Mouse (Mus musculus) G1E (cell line): ENCODE results near the gene Sv2a. TPM values are rescaled to one million over a fixed set of nuclear protein-coding genes. Genes with fewer than 3 reads are reported as not detected.
"Not testable (repeated sequence)": the region's sequence is repeated elsewhere in the genome, so short reads cannot be mapped to it uniquely, and the experiment has no call there.

ENCODE experiments used
- ATAC-seq: 2 replicates; pipeline ENCODE4 v1.8.0; 2016; ENCODE audit warnings: mild to moderate bottlenecking; ENCODE audit not compliant: insufficient number of reproducible peaks, poor library complexity, low FRiP score, severe bottlenecking; ENCODE audit errors: extremely low read depth
- DNase-seq: peaks from one replicate; pipeline ENCODE4 v3.0.0; 2012; ENCODE audit warnings: low spot score
- H3K27me3 ChIP-seq: 2 replicates; pipeline ENCODE4 v1.6.1; 2012; ENCODE audit warnings: mild to moderate bottlenecking, low read length, inconsistent platforms; ENCODE audit not compliant: insufficient read depth
- H3K36me3 ChIP-seq: replicated peaks from 2 replicates; pipeline ENCODE3; 2012; ENCODE audit warnings: mild to moderate bottlenecking, inconsistent platforms
- H3K4me1 ChIP-seq: 2 replicates; pipeline ENCODE4 v1.6.1; 2012; ENCODE audit warnings: low read depth, low read length, inconsistent platforms, mixed read lengths; ENCODE audit not compliant: insufficient read depth
- H3K4me3 ChIP-seq: 2 replicates; pipeline ENCODE4 v1.5.1; 2012; ENCODE audit warnings: low read depth, mild to moderate bottlenecking, inconsistent platforms, low read length, moderate library complexity, mixed read lengths
- H3K9me3 ChIP-seq: replicated peaks from 2 replicates; pipeline ENCODE4 v1.6.1; 2012; ENCODE audit warnings: inconsistent platforms
- CTCF ChIP-seq: IDR thresholded peaks from 2 replicates; pipeline ENCODE4 v1.5.1; 2012; ENCODE audit warnings: low read depth, low read length, inconsistent platforms, mixed read lengths
- GATA1 ChIP-seq: IDR thresholded peaks from 2 replicates; pipeline ENCODE4 v1.6.1; 2012; ENCODE audit warnings: borderline replicate concordance, low read length, inconsistent platforms, mixed read lengths
- GATA2 ChIP-seq: IDR thresholded peaks from 2 replicates; pipeline ENCODE4 v1.6.1; 2012; ENCODE audit warnings: low read depth, low read length, inconsistent platforms, borderline replicate concordance
- POLR2AphosphoS5 ChIP-seq: IDR thresholded peaks from 2 replicates; pipeline ENCODE4 v1.6.1; 2012; ENCODE audit warnings: low read depth, low read length, inconsistent platforms; ENCODE audit not compliant: insufficient replicate concordance
- TAL1 ChIP-seq: conservative IDR thresholded peaks from 2 replicates; pipeline ENCODE4 v1.6.1; 2012; ENCODE audit warnings: low read depth, low read length, inconsistent platforms, mixed read lengths
- polyA plus RNA-seq: library from polyadenylated mRNA; stranded (reverse); fragments of >175 nt; gene quantifications from 2 replicates; pipeline ENCODE4 v1.2.3, GENCODE M21; 2012
- total RNA-seq, 2 experiments: library from RNA; stranded (forward) in 1 of 2; stranded (reverse) in 1 of 2; fragments of 200-1000 nt in 1 of 2; fragments of >200 nt in 1 of 2; fragmentation: Nextera tagmentation in 1 of 2; gene quantifications; 2 replicates each; pipeline ENCODE4 v1.2.3; 2014 to 2017

The Sv2a gene
- total and polyA plus RNA-seq, 3 experiments: 0.07 to 0.45 (median 0.11) TPM

GRCm38 (mm10) chr3:96198181-96198580 is 17.2 kb downstream of the Sv2a start:
- Histone ChIP-seq H3K9me3 (peaks cover 5% of the 10 kb centered on the region), H3K27me3 (peaks cover 10% of the 10 kb centered on the region), H3K4me1 (peaks cover 42% of the 10 kb centered on the region), H3K4me3 (peak overlapping the region; percentile 83; the same call in 1 of the 2 replicates), H3K36me3 (peaks cover 13% of the 10 kb centered on the region)
- TF ChIP-seq POLR2AphosphoS5: no peak
- no peak for TF ChIP-seq TAL1
- TF ChIP-seq CTCF: no peak
- no peak for TF ChIP-seq GATA1
- TF ChIP-seq GATA2: no peak
- DNase-seq (peak; percentile 48), ATAC-seq (no peak)

GRCm38 (mm10) chr3:96198601-96199251 is 17.8 kb downstream of the Sv2a start:
- H3K9me3 ChIP-seq, DNase-seq, H3K27me3 ChIP-seq, ATAC-seq, H3K4me3 ChIP-seq: not testable (repeated sequence)
- Histone ChIP-seq H3K36me3 (peaks cover 13% of the 10 kb centered on the region), H3K4me1 (peaks cover 40% of the 10 kb centered on the region)

GRCm38 (mm10) chr3:96199731-96200130 is 18.8 kb downstream of the Sv2a start:
- Histone ChIP-seq H3K36me3 (peaks cover 12% of the 10 kb centered on the region), H3K27me3 (no peaks in the 10 kb centered on the region), H3K4me1 (peaks cover 37% of the 10 kb centered on the region), H3K4me3 (no peak overlapping the region), H3K9me3 (peaks cover 5% of the 10 kb centered on the region)
- no peak for DNase-seq
- TF ChIP-seq GATA1 (no peak), POLR2AphosphoS5 (no peak), CTCF (no peak), TAL1 (no peak), GATA2 (no peak)
- ATAC-seq: no peak

- no peak for ATAC-seq
Observed at GRCm38 (mm10) chr3:96207819-96208218, 26.9 kb downstream of the Sv2a start.

GRCm38 (mm10) chr3:96209242-96209641 is 28.3 kb downstream of the Sv2a start:
- Histone ChIP-seq H3K4me1 (peaks cover 4% of the 10 kb centered on the region; the same call in 1 of the 2 replicates), H3K27me3 (peaks cover 29% of the 10 kb centered on the region), H3K9me3 (peaks cover 6% of the 10 kb centered on the region), H3K36me3 (no peaks in the 10 kb centered on the region), H3K4me3 (no peak overlapping the region)
- TF ChIP-seq CTCF (no peak), GATA1 (no peak), POLR2AphosphoS5 (no peak), GATA2 (no peak), TAL1 (no peak)
- no peak for ATAC-seq
- DNase-seq: no peak

More at GRCm38 (mm10) chr3:96207819-96208218, 26.9 kb downstream of the Sv2a start:
- TF ChIP-seq GATA1 (no peak), TAL1 (no peak), POLR2AphosphoS5 (no peak), GATA2 (no peak), CTCF (no peak)
- Histone ChIP-seq H3K9me3 (peaks cover 6% of the 10 kb centered on the region), H3K27me3 (peaks cover 24% of the 10 kb centered on the region), H3K36me3 (no peaks in the 10 kb centered on the region), H3K4me3 (no peak overlapping the region), H3K4me1 (peaks cover 4% of the 10 kb centered on the region; the same call in 1 of the 2 replicates)
- DNase-seq: no peak

- peaks cover 16% of the 10 kb centered on the region for H3K9me3 ChIP-seq
- H3K4me3 ChIP-seq: peak overlapping the region; percentile 76
- H3K27me3 ChIP-seq: peaks cover 6% of the 10 kb centered on the region
- ATAC-seq (no peak), DNase-seq (peak; percentile 34)
- TF ChIP-seq POLR2AphosphoS5 (no peak), GATA1 (no peak), TAL1 (no peak), GATA2 (no peak)
- H3K4me1 ChIP-seq: peaks cover 13% of the 10 kb centered on the region
- H3K36me3 ChIP-seq: peaks cover 3% of the 10 kb centered on the region
Observed at GRCm38 (mm10) chr3:96219191-96219641, 38.3 kb downstream of the Sv2a start.

- Histone ChIP-seq H3K4me3 (peak within 1 kb of the TSS; percentile 76), H3K36me3 (peaks cover 3% of the 10 kb centered on the region), H3K9me3 (peaks cover 16% of the 10 kb centered on the region), H3K4me1 (peaks cover 13% of the 10 kb centered on the region), H3K27me3 (peaks cover 5% of the 10 kb centered on the region; the same call in 1 of the 2 replicates)
- DNase-seq: peak; percentile 83
- TF ChIP-seq TAL1 (no peak), POLR2AphosphoS5 (peak; percentile 90)
- ATAC-seq: peak; percentile 83
Observed at GRCm38 (mm10) chr3:96219661-96220130, 38.7 kb downstream of the Sv2a start, which contains the start of the genes Bola1 and Hist2h2ab. TSS of gene Bola1 (minus strand) at chr3:96219709. TSS of gene Hist2h2ab (plus strand) at chr3:96219865.

- H3K9me3 ChIP-seq: peaks cover 16% of the 10 kb centered on the region
- H3K4me1 ChIP-seq: peaks cover 17% of the 10 kb centered on the region
Observed at GRCm38 (mm10) chr3:96220131-96220764, 39.3 kb downstream of the Sv2a start.

More at GRCm38 (mm10) chr3:96220131-96220764, 39.3 kb downstream of the Sv2a start:
- H3K27me3 ChIP-seq, ATAC-seq, H3K36me3 ChIP-seq: not testable (repeated sequence)
- peak overlapping the region; percentile 76 for H3K4me3 ChIP-seq
- DNase-seq: peak; percentile 36
